Mouse (Mus musculus) forebrain, postnatal 0 days (tissue): ENCODE data around the gene Hoxa3. TPM values are rescaled to one million over a fixed set of nuclear protein-coding genes. Genes with fewer than 3 reads are reported as not detected.

Source experiments
- ATAC-seq: fragments of 200-750 bp; cut with Nextera tagmentation; 2 replicates; pipeline ENCODE4 v1.8.0; 2017; ENCODE audit warnings: mild to moderate bottlenecking, moderate library complexity
- DNase-seq: peaks from one replicate; pipeline ENCODE4 v3.0.0-alpha.2; 2015
- H3K27ac ChIP-seq: fragments of 300-500 bp; sonication (generic); 2 replicates; pipeline ENCODE4 v1.5.1; 2014; ENCODE audit warnings: low read depth, mild to moderate bottlenecking, antibody characterized with exemption, low read length, moderate library complexity, mixed read lengths
- H3K27me3 ChIP-seq: fragments of 300-500 bp; sonication (generic); 2 replicates; pipeline ENCODE4 v1.6.1; 2014; ENCODE audit warnings: mild to moderate bottlenecking, low read length, mixed read lengths; ENCODE audit not compliant: insufficient read depth
- H3K36me3 ChIP-seq: fragments of 300-500 bp; sonication (generic); 2 replicates; pipeline ENCODE4 v1.6.1; 2014; ENCODE audit warnings: mild to moderate bottlenecking, moderate library complexity; ENCODE audit not compliant: insufficient read depth
- H3K4me1 ChIP-seq: fragments of 300-500 bp; sonication (generic); 2 replicates; pipeline ENCODE4 v1.6.1; 2014; ENCODE audit warnings: antibody characterized with exemption; ENCODE audit not compliant: insufficient read depth
- H3K4me2 ChIP-seq: fragments of 300-500 bp; sonication (generic); 2 replicates; pipeline ENCODE4 v1.6.1; 2014; ENCODE audit warnings: low read depth, mild to moderate bottlenecking, moderate library complexity
- H3K4me3 ChIP-seq: fragments of 300-500 bp; sonication (generic); 2 replicates; pipeline ENCODE4 v1.5.1; 2014; ENCODE audit warnings: low read depth, low read length, mixed read lengths
- H3K9ac ChIP-seq: fragments of 300-500 bp; sonication (generic); 2 replicates; pipeline ENCODE4 v1.6.1; 2014; ENCODE audit warnings: mild to moderate bottlenecking
- H3K9me3 ChIP-seq: fragments of 300-500 bp; sonication (generic); 2 replicates; pipeline ENCODE4 v1.6.1; 2016; ENCODE audit warnings: low read length
- CTCF ChIP-seq: sonication (generic); IDR thresholded peaks from 2 replicates; pipeline ENCODE4 v1.5.1; 2016; ENCODE audit warnings: antibody characterized with exemption, control low read depth, low read depth
- WGBS: fragments of 180-500 bp; shearing (Covaris S2); extraction: QIAGEN DNeasy Blood & Tissue Kit; methylation state at CpG from one replicate; pipeline ENCODE4 v1.1.7; 2014; 5-methylcytosine and 5-hydroxymethylcytosine counted together
- polyA plus RNA-seq: library from polyadenylated mRNA; unstranded; fragments of >200 nt; fragmentation: Nextera tagmentation; extraction: Ambion mirVana; gene quantifications from 2 replicates; pipeline ENCODE4 v1.2.1, GENCODE M21; 2015
- total RNA-seq: library from RNA; depleted of rRNA; stranded (reverse); fragments of >200 nt; gene quantifications from 2 replicates; pipeline ENCODE4 v1.2.3, GENCODE M21; 2014

The Hoxa3 gene
- total and polyA plus RNA-seq, 2 experiments from 2014 or later = not detected

GRCm38 (mm10) chr6:52183311-52184080 is 29.6 kb downstream of the Hoxa3 start:
- Histone ChIP-seq H3K9me3 (no peaks in the 10 kb centered on the region), H3K36me3 (no peaks in the 10 kb centered on the region), H3K27me3 (peaks cover 100% of the 10 kb centered on the region), H3K9ac (no peak overlapping the region), H3K4me2 (no peak overlapping the region), H3K4me3 (no peak overlapping the region), H3K4me1 (no peaks in the 10 kb centered on the region), H3K27ac (no peak overlapping the region)
- 7% methylated on average over 10 of the region's 10 CpGs for WGBS
- ATAC-seq = no peak
- TF ChIP-seq CTCF = no peak
- DNase-seq = no peak

DNA sequence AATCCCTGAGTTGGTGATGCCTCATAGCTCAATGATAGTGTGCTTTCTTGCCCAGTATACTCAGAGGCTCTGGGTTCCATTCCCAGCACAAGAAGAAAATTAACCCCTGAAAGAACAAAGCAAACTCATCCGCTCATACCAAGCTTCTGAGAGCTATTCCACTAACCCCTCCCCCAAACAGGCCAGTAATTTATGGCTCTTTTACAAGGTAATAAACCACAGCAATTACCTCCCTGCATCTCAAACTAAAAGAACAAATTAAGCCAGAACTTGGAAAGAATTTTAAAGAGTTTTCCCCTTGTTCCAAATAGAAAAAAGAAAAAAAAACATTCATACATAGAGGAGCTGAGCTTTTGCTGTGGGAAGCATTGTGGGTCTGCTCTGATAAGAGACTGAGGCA is 30.3 kb downstream of the Hoxa3 start:
- Histone ChIP-seq H3K9ac (no peak overlapping the region), H3K36me3 (no peaks in the 10 kb centered on the region), H3K27ac (no peak overlapping the region), H3K4me2 (no peak overlapping the region), H3K4me3 (no peak overlapping the region), H3K9me3 (no peaks in the 10 kb centered on the region), H3K4me1 (no peaks in the 10 kb centered on the region), H3K27me3 (peaks cover 100% of the 10 kb centered on the region)
- DNase-seq (no peak), ATAC-seq (no peak)
- WGBS = 0% methylated on average over 1 of the region's 1 CpGs
- no peak for TF ChIP-seq CTCF

GRCm38 (mm10) chr6:52182030-52182429 is 31.1 kb downstream of the Hoxa3 start:
- Histone ChIP-seq H3K4me1 (no peaks in the 10 kb centered on the region), H3K27ac (no peak overlapping the region), H3K4me2 (no peak overlapping the region), H3K36me3 (no peaks in the 10 kb centered on the region), H3K27me3 (peaks cover 99% of the 10 kb centered on the region), H3K9me3 (no peaks in the 10 kb centered on the region), H3K9ac (no peak overlapping the region), H3K4me3 (no peak overlapping the region)
- no peak for ATAC-seq
- no peak for TF ChIP-seq CTCF
- WGBS = 14% methylated on average over 2 of the region's 2 CpGs
- DNase-seq = no peak

DNA sequence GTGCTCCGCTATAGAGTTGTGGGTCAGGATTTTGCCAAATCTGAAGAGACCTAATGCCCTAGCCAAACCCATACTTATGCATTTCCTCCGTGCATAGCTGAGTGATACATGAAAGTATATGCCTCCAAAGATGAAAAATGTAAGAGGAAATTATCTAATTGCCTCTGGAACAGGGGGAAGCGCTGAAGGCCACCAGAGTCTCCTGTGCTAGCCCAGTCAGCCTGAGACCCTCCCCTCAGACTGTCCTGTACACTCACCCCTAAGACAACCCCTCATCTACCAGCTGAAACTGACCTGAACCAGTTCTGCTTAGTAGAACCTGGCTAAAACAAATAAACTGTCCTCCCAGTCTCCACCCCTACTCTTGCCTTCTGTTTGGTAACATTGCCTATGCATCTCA is 32.4 kb downstream of the Hoxa3 start:
- Histone ChIP-seq H3K4me1 (no peaks in the 10 kb centered on the region), H3K9ac (no peak overlapping the region), H3K9me3 (no peaks in the 10 kb centered on the region), H3K27ac (no peak overlapping the region), H3K27me3 (peaks cover 98% of the 10 kb centered on the region), H3K4me3 (no peak overlapping the region), H3K4me2 (no peak overlapping the region), H3K36me3 (no peaks in the 10 kb centered on the region)
- DNase-seq (no peak), ATAC-seq (no peak)
- TF ChIP-seq CTCF = no peak
- WGBS = 5% methylated on average over 3 of the region's 3 CpGs

DNA sequence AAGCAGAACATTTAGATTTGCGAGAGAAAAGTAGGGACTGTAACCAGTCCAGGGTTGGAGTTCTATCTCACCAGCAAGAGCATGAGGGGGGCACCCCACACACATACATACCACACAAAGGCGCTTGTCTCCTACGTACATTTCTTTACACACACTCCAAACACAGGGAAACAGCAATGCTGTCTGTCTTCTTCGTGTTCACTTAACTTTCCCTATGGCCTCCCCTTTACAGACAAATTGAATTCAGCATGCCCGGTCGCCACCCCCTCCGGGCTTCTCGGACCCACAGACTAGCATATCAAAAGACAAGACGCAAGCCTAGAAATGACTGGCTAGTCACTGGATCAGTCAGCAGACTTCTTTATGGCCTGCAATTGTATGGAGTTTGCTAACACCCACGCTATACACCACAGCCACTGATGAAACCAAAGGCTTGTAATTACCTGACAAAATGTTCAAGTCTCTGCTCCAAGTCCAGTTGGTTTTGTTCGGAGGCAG is 32.9 kb downstream of the Hoxa3 start:
- H3K27ac ChIP-seq = no peak overlapping the region
- no peak for TF ChIP-seq CTCF
- H3K4me1 ChIP-seq = no peaks in the 10 kb centered on the region
- DNase-seq (no peak), ATAC-seq (no peak)
- no peaks in the 10 kb centered on the region for H3K9me3 ChIP-seq
- H3K9ac ChIP-seq = no peak overlapping the region
- H3K36me3 ChIP-seq = no peaks in the 10 kb centered on the region
- no peak overlapping the region for H3K4me2 ChIP-seq
- 1% methylated on average over 11 of the region's 11 CpGs for WGBS
- no peak overlapping the region for H3K4me3 ChIP-seq
- peaks cover 96% of the 10 kb centered on the region for H3K27me3 ChIP-seq

DNA sequence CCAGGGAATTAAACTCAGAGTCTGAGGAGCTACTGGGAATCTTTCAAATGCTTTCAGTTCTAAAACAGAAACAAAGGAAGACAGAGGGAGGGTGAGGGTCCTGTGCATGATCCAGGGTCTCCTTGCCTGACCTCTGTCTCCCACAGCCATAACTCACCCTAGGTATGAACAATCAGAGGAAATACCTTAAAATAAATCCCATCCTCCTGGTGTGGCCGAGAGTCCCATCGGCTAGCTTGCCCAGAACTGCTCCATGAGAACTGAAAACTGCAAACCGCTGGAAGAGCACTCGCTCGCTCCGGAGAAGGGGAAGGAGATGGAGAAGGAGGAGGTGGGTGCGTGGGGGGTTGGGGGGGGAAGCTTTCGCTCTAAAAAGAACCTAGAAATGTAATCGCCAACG is 33.4 kb downstream of the Hoxa3 start:
- Histone ChIP-seq H3K4me1 (no peaks in the 10 kb centered on the region), H3K4me2 (no peak overlapping the region), H3K9me3 (no peaks in the 10 kb centered on the region), H3K27me3 (peaks cover 96% of the 10 kb centered on the region), H3K36me3 (no peaks in the 10 kb centered on the region), H3K4me3 (no peak overlapping the region), H3K9ac (no peak overlapping the region), H3K27ac (no peak overlapping the region)
- no peak for DNase-seq
- ATAC-seq = no peak
- 2% methylated on average over 10 of the region's 10 CpGs for WGBS
- no peak for TF ChIP-seq CTCF

DNA sequence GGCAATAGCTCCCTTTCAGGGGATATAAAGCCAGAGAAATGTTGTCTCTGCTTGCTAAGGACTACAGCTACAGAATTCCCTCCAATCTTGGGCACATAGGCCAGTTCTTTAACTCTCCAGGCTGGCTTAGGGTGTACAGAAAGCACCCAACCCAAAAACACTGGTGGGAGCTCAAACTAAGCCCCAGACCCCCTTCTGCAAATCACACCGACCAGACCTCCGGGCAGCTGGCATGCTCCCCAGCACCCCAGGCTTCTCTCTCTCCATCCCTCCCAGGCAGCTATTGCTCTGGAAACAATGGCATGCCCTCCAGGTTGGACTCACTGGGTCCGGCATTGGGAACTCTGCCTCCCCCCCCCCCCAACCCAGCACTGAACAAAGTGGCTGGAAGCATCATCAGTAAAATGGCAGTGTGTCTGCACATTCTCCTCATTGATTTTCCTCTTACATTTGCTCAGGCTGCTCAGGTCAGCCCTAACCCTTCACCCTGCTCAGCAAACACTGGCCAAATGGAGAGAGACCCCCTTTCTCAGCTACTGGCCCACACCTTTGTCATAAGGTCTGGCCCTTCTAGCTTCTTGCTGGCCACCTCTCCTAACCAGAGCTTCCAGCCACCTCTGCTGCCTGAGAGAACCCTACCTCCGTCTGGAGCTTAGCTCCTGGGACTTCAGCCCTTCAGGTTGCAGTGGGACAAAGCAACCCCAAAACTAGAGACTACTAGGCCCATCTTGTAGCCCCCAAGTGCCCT is 34.0 kb downstream of the Hoxa3 start:
- DNase-seq (no peak), ATAC-seq (no peak)
- 1% methylated on average over 4 of the region's 4 CpGs for WGBS
- no peak for TF ChIP-seq CTCF
- no peak overlapping the region for H3K4me3 ChIP-seq
- H3K9ac ChIP-seq = no peak overlapping the region
- no peak overlapping the region for H3K4me2 ChIP-seq
- H3K9me3 ChIP-seq = no peaks in the 10 kb centered on the region
- no peaks in the 10 kb centered on the region for H3K36me3 ChIP-seq
- peaks cover 95% of the 10 kb centered on the region for H3K27me3 ChIP-seq
- H3K4me1 ChIP-seq = no peaks in the 10 kb centered on the region
- no peak overlapping the region for H3K27ac ChIP-seq
